Mouse (Mus musculus) hindbrain, embryonic 14.5 days (tissue): ENCODE results near the gene Agtpbp1. TPM values are rescaled to one million over a fixed set of nuclear protein-coding genes. Genes with fewer than 3 reads are reported as not detected.

Source experiments
- ATAC-seq: fragments of 200-750 bp; cut with Nextera tagmentation; 2 replicates; pipeline ENCODE4 v1.8.0; 2017; ENCODE audit warnings: moderate number of reproducible peaks, mild to moderate bottlenecking, moderate TSS enrichment, moderate library complexity; ENCODE audit not compliant: low FRiP score
- DNase-seq: peaks from one replicate; pipeline ENCODE4 v3.0.0-alpha.2; 2015; ENCODE audit warnings: low spot score
- H3K27ac ChIP-seq: fragments of 300-500 bp; sonication (generic); 2 replicates; pipeline ENCODE4 v1.5.1; 2014; ENCODE audit warnings: mild to moderate bottlenecking, moderate library complexity
- H3K27me3 ChIP-seq: fragments of 300-500 bp; sonication (generic); 2 replicates; pipeline ENCODE4 v1.6.1; 2014; ENCODE audit warnings: mild to moderate bottlenecking, low read length, mixed read lengths; ENCODE audit not compliant: control insufficient read depth, insufficient read depth
- H3K36me3 ChIP-seq: fragments of 300-500 bp; sonication (generic); replicated peaks from 2 replicates; pipeline ENCODE4 v1.6.1; 2014; ENCODE audit not compliant: control insufficient read depth, insufficient read depth
- H3K4me1 ChIP-seq: fragments of 300-500 bp; sonication (generic); replicated peaks from 2 replicates; pipeline ENCODE4 v1.6.1; 2014; ENCODE audit warnings: antibody characterized with exemption, low read length, mixed read lengths; ENCODE audit not compliant: control insufficient read depth, insufficient read depth
- H3K4me2 ChIP-seq: fragments of 300-500 bp; sonication (generic); replicated peaks from 2 replicates; pipeline ENCODE4 v1.6.1; 2014; ENCODE audit warnings: mild to moderate bottlenecking, moderate library complexity
- H3K4me3 ChIP-seq: fragments of 300-500 bp; sonication (generic); replicated peaks from 2 replicates; pipeline ENCODE4 v1.5.1; 2014; ENCODE audit warnings: mild to moderate bottlenecking, low read length
- H3K9ac ChIP-seq: fragments of 300-500 bp; sonication (generic); 2 replicates; pipeline ENCODE4 v1.6.1; 2014
- H3K9me3 ChIP-seq: fragments of 300-500 bp; sonication (generic); 2 replicates; pipeline ENCODE4 v1.6.1; 2016; ENCODE audit warnings: low read length; ENCODE audit not compliant: control insufficient read depth
- WGBS: fragments of 180-500 bp; shearing (Covaris S2); extraction: QIAGEN DNeasy Blood & Tissue Kit; methylation state at CpG from one replicate; pipeline ENCODE4 v1.1.7; 2014; 5-methylcytosine and 5-hydroxymethylcytosine counted together
- polyA plus RNA-seq: library from polyadenylated mRNA; unstranded; fragments of >200 nt; fragmentation: Nextera tagmentation; extraction: Ambion mirVana; gene quantifications from 2 replicates; pipeline ENCODE4 v1.2.1, GENCODE M21; 2014

Agtpbp1 gene
- polyA plus RNA-seq, 1 experiment from 2014 or later: 100 TPM

- peaks cover 22% of the 10 kb centered on the region for H3K4me1 ChIP-seq
- H3K4me3 ChIP-seq: no peak overlapping the region
- no peak for DNase-seq
- H3K4me2 ChIP-seq: peak overlapping the region; percentile 82; the same call in 1 of the 2 replicates
- H3K27me3 ChIP-seq: no peaks in the 10 kb centered on the region
- ATAC-seq: no peak
- 92% methylated on average over 5 of the region's 5 CpGs for WGBS
- H3K36me3 ChIP-seq: no peaks in the 10 kb centered on the region
- no peaks in the 10 kb centered on the region for H3K9me3 ChIP-seq
- no peak overlapping the region for H3K27ac ChIP-seq
- no peak overlapping the region for H3K9ac ChIP-seq
Observed at GRCm38 (mm10) chr13:59558776-59559175, 26.3 kb downstream of the Agtpbp1 start.

DNA sequence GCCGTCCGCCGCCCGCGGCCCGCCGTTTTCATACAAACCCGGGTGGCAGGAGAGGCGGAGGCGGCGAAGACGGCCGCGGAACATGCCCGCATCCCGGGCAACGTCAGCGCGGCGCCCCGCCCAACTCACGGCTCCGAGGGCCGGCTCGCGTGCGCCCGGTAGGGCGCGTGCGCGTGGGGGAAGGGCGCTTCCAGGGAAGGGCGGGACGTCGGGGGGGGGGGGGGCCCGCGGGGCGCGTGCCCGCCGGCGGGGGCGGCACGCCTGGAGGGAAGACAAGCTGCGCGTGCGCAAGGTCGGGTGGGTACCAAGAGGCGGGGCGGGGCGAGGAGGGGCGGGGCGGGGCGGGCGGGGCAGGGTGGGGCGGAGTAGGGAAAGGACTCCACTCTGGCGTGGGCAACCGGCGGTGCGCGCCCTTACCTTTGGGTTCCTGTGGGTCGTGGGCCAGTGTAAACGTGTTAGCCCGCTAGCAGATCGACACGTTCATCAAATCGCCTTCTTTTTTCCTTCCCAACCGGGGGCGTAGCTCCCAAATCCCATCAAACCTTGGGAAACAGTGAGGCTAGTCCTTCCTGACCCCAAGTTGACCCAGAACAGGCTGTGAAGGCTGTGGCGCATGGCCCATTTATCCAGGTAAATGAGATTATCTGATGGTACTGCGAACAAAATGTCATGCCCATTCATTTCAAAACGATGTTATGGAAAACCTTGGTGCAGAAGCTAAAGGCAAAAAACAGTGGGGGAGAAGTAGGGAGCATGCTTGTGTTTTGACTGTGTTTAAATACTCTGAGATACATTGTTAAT lies 27.6 kb downstream of the Agtpbp1 start:
- Histone ChIP-seq H3K9me3 (no peaks in the 10 kb centered on the region), H3K36me3 (no peaks in the 10 kb centered on the region), H3K4me2 (peak overlapping the region; percentile 82), H3K27me3 (no peaks in the 10 kb centered on the region), H3K27ac (peak overlapping the region; percentile 87), H3K4me1 (peaks cover 26% of the 10 kb centered on the region), H3K9ac (peak overlapping the region; percentile 82), H3K4me3 (peak overlapping the region; percentile 77)
- WGBS: under 1% methylated on average over 34 of the region's 73 CpGs
- DNase-seq (peak; percentile 91), ATAC-seq (peak; percentile 92)

DNA sequence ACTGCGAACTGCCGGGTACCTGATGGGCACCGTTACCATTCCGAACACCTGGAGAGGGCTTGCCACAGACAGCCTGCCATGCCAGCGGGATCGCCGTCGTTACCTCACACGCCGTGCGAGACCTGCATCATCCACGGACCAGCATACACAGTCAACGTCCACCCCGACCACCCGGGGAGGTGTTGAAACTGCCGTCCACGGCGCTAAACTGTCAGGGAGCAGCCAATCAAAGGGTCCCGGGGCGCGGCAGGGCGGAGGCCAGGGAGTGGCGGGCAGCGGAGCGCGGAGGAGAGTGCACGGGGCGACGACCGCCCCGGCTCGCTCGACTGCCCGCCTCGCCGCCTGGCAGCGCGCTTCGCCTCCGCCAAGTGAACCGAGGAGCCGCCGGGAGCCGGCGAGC lies 28.4 kb downstream of the Agtpbp1 start:
- H3K4me3 ChIP-seq: peak overlapping the region; percentile 77
- ATAC-seq: peak; percentile 78
- peak overlapping the region; percentile 87 for H3K27ac ChIP-seq
- peak overlapping the region; percentile 82 for H3K4me2 ChIP-seq
- H3K9me3 ChIP-seq: no peaks in the 10 kb centered on the region
- peaks cover 29% of the 10 kb centered on the region for H3K4me1 ChIP-seq
- no peaks in the 10 kb centered on the region for H3K36me3 ChIP-seq
- H3K27me3 ChIP-seq: no peaks in the 10 kb centered on the region
- DNase-seq: peak; percentile 33
- under 1% methylated on average over 40 of the region's 45 CpGs for WGBS
- peak overlapping the region; percentile 82 for H3K9ac ChIP-seq

DNA sequence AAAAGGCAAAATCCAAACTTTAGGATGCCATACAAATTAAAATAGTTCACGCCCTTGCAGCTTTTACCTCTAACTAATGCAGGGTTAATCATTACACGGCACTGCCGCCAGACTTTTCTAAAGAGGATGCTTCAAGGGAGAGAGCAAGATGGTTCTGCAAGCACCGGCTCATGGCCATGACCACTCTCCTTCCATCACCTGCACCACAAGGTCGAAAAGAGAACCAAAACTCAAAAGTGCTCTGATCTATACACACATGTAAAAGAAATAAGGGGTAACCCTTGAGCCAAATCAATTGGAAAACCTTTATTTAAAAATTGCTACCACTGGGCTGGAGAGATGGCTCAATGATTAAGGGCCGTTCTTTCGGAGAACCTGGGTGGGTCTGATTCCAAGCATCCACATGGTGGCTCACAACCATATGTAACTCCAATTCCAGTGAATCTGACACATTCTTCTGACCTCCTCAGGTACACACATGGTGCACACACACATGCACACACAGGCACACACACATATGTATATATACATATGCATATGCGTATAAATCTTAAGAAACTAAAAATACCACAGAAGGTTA lies 29.3 kb downstream of the Agtpbp1 start:
- Histone ChIP-seq H3K9me3 (no peaks in the 10 kb centered on the region), H3K9ac (peak overlapping the region; percentile 82; the same call in 1 of the 2 replicates)

GRCm38 (mm10) chr13:59554772-59555505 lies 30.1 kb downstream of the Agtpbp1 start:
- Histone ChIP-seq H3K9me3 (no peaks in the 10 kb centered on the region), H3K4me2 (peak overlapping the region; percentile 82), H3K9ac (0 out of 2 replicates have a peak overlapping the region, but pooled peaks have one; percentile 18), H3K27me3 (no peaks in the 10 kb centered on the region), H3K36me3 (no peaks in the 10 kb centered on the region), H3K4me3 (peak overlapping the region; percentile 77), H3K4me1 (peaks cover 29% of the 10 kb centered on the region), H3K27ac (no peak overlapping the region)
- ATAC-seq: no peak
- no peak for DNase-seq
- WGBS: 73% methylated on average over 17 of the region's 17 CpGs

More for the DNA sequence above, 29.3 kb downstream of the Agtpbp1 start:
- 68% methylated on average over 8 of the region's 8 CpGs for WGBS
- Histone ChIP-seq H3K4me2 (peak overlapping the region; percentile 82), H3K27me3 (no peaks in the 10 kb centered on the region), H3K4me3 (peak overlapping the region; percentile 77), H3K4me1 (peaks cover 29% of the 10 kb centered on the region), H3K36me3 (no peaks in the 10 kb centered on the region), H3K27ac (no peak overlapping the region)
- no peak for DNase-seq
- ATAC-seq: no peak

GRCm38 (mm10) chr13:59552751-59553150 lies 32.3 kb downstream of the Agtpbp1 start:
- Histone ChIP-seq H3K9ac (no peak overlapping the region), H3K4me1 (peaks cover 26% of the 10 kb centered on the region), H3K27ac (no peak overlapping the region), H3K27me3 (no peaks in the 10 kb centered on the region), H3K4me2 (no peak overlapping the region), H3K4me3 (no peak overlapping the region), H3K36me3 (no peaks in the 10 kb centered on the region), H3K9me3 (no peaks in the 10 kb centered on the region)
- ATAC-seq (no peak), DNase-seq (no peak)
- WGBS: 75% methylated on average over 2 of the region's 2 CpGs

DNA sequence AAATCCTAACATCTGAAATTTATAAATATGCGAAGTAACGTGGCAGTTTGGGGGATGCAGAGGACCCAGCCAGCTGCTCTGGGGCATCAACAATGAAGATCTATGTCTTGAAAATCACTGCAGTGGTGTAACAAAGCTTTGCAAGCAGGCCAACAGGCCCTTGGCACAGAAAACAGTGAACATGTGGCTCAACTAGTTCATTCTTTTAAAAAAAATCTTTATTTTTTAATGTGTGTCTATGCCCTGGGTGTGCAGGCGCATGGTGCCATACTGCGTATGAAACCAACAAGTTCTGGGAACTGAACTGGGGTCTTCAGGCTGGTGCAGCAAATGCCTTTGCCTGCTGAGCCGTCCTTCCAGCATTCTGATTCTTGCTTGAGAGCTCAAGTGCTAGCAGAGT lies 32.7 kb downstream of the Agtpbp1 start:
- H3K36me3 ChIP-seq: no peaks in the 10 kb centered on the region
- H3K4me3 ChIP-seq: no peak overlapping the region
- no peaks in the 10 kb centered on the region for H3K27me3 ChIP-seq
- peaks cover 23% of the 10 kb centered on the region for H3K4me1 ChIP-seq
- H3K9ac ChIP-seq: no peak overlapping the region
- H3K4me2 ChIP-seq: no peak overlapping the region
- ATAC-seq (no peak), DNase-seq (no peak)
- no peak overlapping the region for H3K27ac ChIP-seq
- no peaks in the 10 kb centered on the region for H3K9me3 ChIP-seq
- WGBS: 88% methylated on average over 5 of the region's 5 CpGs

DNA sequence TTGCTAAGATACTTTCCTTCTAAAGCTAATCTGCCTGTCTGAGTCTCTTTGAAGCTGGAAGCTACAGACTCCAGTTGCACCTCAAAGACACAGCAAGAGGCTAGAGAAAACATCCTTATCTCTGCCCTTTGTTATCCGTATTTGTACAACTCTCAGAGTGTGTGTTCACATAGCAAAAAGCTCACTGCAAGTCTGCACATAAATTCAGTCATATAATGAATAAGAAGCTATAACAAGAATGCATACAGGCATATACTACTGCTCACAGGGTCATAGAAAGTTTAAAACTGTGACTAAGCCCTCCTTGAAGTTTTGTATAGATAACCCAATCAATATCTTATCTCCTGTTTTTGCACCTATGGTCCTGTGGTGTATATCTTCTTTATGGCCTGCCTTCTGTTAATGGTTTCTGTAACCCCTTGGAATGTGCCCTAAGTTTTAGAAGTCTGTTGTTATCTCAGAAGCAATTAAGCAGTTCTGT lies 35.7 kb downstream of the Agtpbp1 start:
- WGBS: 66% methylated on average over 1 of the region's 1 CpGs
- DNase-seq (no peak), ATAC-seq (no peak)
- Histone ChIP-seq H3K9me3 (no peaks in the 10 kb centered on the region), H3K9ac (no peak overlapping the region), H3K27ac (no peak overlapping the region), H3K4me1 (peaks cover 10% of the 10 kb centered on the region), H3K4me2 (no peak overlapping the region), H3K36me3 (no peaks in the 10 kb centered on the region), H3K4me3 (no peak overlapping the region), H3K27me3 (no peaks in the 10 kb centered on the region)

GRCm38 (mm10) chr13:59547716-59548115 lies 37.3 kb downstream of the Agtpbp1 start:
- H3K9me3 ChIP-seq: no peaks in the 10 kb centered on the region
- no peak overlapping the region for H3K27ac ChIP-seq
- no peaks in the 10 kb centered on the region for H3K27me3 ChIP-seq
- DNase-seq (no peak), ATAC-seq (no peak)
- H3K4me3 ChIP-seq: no peak overlapping the region
- peaks cover 9% of the 10 kb centered on the region for H3K4me1 ChIP-seq
- no peak overlapping the region for H3K4me2 ChIP-seq
- 75% methylated on average over 4 of the region's 4 CpGs for WGBS
- H3K9ac ChIP-seq: no peak overlapping the region
- no peaks in the 10 kb centered on the region for H3K36me3 ChIP-seq
